Mouse (Mus musculus) brain, embryonic 14.5 days (tissue): ENCODE data around the gene H2afv. TPM values are rescaled to one million over a fixed set of nuclear protein-coding genes. Genes with fewer than 3 reads are reported as not detected.

Experiments used
- DNase-seq: peaks from one replicate; pipeline ENCODE4 v3.0.0-alpha.2; 2011; ENCODE audit warnings: low read depth
- CTCF ChIP-seq: fragments of 200-500 bp; IDR thresholded peaks from 2 replicates; pipeline ENCODE4 v1.5.1; 2012; ENCODE audit warnings: inconsistent platforms, mild to moderate bottlenecking, moderate library complexity, borderline replicate concordance; ENCODE audit not compliant: insufficient read depth, insufficient read length; ENCODE audit errors: extremely low read depth
- POLR2A ChIP-seq: fragments of 200-500 bp; IDR thresholded peaks from 2 replicates; pipeline ENCODE4 v1.6.1; 2012; ENCODE audit warnings: mild to moderate bottlenecking, inconsistent platforms, borderline replicate concordance; ENCODE audit not compliant: poor library complexity, insufficient read depth, insufficient read length, severe bottlenecking; ENCODE audit errors: extremely low read depth
- polyA plus RNA-seq: library from polyadenylated mRNA; depleted of rRNA; stranded (reverse); fragments of >200 nt; gene quantifications from 2 replicates; pipeline ENCODE4 v1.2.3, GENCODE M21; 2012

The H2afv gene
- polyA plus RNA-seq, 1 experiment, result 207 TPM

GRCm38 (mm10) chr11:6406251-6407161 is 37.7 kb downstream of the H2afv start:
- no peak for TF ChIP-seq POLR2A
- no peak for TF ChIP-seq CTCF
- DNase-seq, result peak; percentile 35

- no peak for TF ChIP-seq POLR2A
- no peak for TF ChIP-seq CTCF
- DNase-seq, result no peak
Measured at GRCm38 (mm10) chr11:6405591-6406081, 38.6 kb downstream of the H2afv start.

DNA sequence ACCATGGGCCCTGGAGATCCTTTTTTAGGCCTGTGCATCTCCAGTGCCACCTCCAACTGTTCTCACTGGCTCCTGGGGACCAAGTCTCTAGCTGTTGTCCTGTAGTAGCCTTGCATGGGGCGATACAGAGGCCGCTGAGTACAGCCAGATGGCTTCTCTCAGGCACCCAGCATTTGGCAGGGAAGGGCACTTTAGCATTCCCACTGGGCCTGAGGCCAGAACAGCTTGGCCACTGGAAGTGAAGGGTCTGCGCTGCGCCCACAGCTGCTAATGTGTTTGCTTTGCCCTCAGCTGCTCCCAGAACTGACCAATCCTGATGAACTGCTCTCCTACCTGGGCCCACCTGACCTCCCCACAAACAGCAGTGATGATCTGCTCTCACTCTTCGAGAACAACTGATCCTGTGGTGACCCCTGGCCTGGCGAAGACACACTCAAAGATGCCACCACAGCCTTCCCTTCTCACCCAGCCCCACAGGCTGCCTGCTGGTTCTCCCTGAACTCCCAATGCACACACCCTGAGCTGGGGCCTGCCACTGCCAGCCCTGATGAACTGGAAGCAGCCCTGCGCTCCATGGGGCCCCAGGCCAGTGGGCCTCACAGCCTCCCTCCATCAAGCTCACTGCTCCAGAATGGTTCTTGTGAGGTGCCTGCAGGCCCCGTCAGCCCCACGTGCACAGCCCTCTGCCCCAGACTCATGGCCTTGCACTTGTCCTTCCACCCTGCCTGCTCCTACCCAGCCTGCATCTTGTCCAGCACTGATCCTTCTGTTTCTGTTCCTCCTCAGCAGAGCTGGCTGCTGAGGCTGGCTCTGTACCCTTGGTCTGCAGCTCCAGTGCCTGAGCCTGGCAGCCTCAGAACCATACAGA is 39.3 kb downstream of the H2afv start:
- peak; percentile 37 for DNase-seq
- TF ChIP-seq POLR2A, result no peak
- no peak for TF ChIP-seq CTCF

DNA sequence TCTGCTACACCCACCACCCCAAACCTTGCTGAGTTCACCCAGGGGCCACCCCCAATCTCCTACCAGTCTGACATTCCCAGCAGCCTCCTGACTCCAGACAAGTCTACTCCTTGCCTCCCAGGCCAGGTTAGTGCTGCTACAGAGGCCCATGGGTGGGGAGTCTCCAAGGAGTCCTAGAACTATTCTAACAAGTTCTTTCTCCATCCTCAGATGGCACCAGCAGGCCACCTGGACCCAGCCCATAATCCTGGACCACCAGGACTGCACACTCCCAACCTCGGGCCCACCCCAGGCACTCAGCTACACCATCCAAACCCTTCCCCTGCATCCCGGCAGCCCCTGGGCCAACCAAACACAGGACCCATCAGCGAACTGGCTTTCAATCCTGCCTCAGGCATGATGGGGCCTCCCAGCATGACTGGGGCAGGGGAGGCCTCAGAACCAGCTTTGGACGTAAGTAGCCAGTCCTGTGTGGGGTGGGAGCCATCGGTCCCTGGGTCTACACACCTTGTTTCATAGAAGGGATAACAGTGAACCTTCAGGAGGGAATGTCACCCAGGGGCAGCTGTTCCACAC is 40.3 kb downstream of the H2afv start:
- TF ChIP-seq CTCF (no peak), POLR2A (no peak)
- no peak for DNase-seq

DNA sequence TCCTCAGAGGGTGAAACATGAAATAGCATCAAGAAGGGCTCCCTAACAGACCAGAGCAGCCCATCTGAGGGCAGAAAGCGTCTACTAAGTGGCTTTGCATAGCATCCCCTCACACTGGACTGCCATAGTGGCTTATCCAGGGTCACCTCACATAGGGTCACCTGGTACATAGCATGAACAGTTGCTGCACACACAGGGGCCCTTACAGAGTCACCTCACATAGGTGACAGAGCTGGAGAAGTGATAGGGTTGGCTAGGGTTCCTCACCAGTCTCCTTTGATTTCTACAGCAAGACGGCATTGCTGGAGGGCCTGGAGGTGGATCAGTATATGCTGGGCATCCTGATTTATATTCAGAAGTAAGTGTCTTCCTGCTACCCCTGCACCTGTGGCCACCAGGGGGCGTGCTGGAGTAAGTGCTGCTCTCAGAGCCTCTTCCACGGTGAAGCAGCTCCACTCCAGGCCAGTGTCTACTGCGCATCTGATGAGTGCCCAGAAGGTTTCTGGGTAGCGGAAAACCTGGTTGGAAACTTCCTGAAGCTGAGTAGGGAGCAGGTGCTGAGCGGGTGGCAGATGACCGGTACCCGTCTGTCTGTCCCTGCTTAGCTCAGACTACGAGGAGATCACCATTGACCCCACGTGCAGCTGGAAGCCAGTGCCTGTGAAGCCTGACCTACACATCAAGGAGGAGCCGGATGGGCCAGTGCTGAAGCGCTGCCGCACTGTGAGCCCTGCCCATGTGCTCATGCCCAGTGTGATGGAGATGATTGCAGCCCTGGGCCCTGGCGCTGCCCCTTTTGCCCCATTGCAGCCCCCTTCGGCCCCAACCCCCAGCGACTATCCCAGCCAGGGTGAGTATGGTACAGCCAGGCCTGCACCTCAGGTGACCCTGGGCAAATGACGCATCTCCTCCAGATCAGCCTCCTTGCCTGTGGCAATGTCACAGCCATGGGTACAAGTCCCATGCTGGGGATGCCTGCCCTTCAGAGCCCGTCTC is 41.4 kb downstream of the H2afv start:
- peak; percentile 25 for DNase-seq
- TF ChIP-seq CTCF, result peak; percentile 70
- no peak for TF ChIP-seq POLR2A

DNA sequence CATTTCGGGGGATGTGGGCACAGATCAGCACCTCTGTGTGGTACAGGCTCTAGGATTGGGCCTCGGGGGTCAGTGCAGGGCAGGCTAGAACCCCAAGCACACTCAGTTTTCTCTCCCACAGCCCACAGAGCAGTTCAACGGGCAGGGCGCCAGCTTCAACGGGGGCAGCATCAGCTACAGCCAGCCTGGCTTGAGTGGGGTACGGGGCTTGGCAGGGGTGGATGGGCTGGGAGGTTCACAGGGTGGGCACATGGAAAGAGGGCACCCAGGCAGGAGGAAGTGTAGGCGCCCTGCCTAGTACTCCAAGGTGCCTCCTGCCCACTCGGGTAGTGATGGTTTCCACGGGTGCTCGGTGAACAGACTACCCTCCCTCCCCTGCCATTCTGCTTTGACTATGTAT is 46.1 kb downstream of the H2afv start:
- no peak for DNase-seq

DNA sequence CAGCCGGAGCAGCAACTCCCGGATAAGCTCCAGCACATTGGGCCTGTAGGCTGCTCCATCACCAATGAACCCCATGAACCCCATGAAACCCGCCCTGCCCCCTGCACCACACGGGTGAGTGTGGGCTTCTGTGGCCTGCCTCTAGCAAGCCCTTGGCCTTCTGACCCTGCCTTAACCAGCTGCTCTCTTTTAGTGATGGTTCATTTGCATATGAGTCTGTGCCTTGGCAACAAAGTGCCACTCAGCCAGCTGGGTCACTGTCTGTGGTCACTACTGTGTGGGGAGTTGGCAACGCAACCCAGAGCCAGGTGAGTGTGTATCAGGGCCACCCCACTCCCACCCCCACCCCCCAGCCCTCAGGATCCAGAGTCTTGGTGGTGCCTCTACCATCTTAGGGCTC is 48.7 kb downstream of the H2afv start:
- DNase-seq, result no peak

More for the DNA sequence above, 46.1 kb downstream of the H2afv start:
- TF ChIP-seq CTCF (no peak), POLR2A (no peak)

DNA sequence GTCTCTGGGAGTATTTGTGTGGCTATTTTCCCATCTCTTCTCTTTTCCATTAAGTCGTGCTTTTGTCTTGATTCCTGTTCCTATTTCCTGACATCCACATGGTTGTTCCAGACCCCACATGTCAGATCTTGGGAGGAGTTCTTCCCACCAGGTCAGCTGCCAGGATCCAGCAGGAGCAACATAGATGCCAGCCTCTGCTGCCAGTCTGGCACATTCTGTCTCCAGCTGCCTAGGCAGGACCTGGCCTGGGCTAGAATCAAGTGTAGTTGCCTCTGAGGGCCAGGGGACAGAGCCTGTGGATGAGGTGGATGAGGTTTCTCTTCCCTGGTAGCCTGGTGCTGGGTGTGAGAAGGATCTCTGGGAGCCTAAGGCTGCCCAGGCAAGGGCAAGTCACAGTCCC is 50.4 kb downstream of the H2afv start:
- no peak for TF ChIP-seq CTCF
- no peak for DNase-seq

More for the DNA sequence above, 48.7 kb downstream of the H2afv start:
- TF ChIP-seq POLR2A (no peak), CTCF (no peak)

DNA sequence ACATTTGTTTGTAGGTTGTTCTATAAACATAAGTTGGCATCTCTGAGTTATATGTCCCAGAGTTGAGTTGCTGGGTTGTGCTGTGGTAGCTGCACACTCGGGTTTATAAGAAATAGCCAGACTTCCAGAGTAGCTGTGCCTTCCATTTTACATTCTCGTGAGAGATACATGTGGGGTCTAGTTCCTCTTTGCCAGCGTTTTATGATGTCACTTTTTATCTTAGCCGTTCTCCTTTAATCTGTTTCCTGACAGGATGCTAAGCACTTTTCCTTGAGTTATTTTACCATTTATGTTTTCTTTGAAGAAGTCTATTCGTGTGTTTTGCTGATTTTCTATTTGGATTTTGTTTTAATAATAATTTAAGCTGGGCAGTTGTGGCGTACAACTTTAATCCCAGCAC is 51.4 kb downstream of the H2afv start:
- no peak for DNase-seq
- TF ChIP-seq CTCF (no peak), POLR2A (no peak)

DNA sequence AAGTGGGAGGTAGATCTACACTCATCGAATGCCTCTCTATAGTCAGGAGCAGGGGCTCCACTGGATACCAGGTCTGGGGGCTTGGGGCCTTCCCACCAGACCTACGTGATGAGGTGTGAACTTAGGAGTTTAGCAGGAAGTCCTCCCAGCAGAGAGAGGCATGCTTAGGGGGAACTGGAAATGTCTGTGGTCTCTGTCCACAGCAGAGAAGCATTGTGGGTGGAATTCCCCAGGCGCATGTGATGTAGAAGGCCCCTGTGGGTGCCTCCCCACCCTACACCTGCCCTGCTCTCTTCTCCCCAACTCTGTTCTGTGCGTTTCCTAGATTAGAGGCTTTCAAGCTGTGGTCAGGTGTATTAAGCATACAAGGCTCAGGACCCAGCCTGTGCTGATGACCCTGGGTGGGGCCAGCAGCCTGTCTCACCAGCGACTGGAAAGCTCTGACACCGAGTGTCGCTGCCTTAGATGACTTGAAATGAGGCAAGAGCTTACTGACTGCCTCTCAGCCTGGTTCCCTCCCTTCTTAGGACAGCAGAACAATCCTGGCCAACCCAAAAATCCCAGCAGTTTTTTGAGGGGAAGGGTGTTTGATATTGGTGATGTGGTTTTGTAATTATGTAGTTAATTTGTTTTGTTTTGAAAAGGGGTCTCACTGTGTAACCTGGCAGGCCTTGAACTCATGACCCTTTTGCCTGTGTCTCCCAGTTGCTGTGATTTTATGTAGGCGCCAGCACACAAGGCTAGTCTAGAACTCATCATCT is 52.5 kb downstream of the H2afv start:
- no peak for DNase-seq
- TF ChIP-seq CTCF, result no peak
- TF ChIP-seq POLR2A, result no peak
